Mouse (Mus musculus): ENCODE data around the gene Rtbdn. TPM values are rescaled to one million over a fixed set of nuclear protein-coding genes. Genes with fewer than 3 reads are reported as not detected.
A peak's percentile ranks its signal among the peaks of the same experiment; 100 is the strongest.
"Not testable (repeated sequence)": the region's sequence is repeated elsewhere in the genome, so short reads cannot be mapped to it uniquely, and the experiment has no call there.

The Rtbdn gene
- 0.20 and 0.31 TPM in 2 replicates for polyA plus RNA-seq (2016; fragmentation: Nextera tagmentation; extraction: Ambion mirVana)

GRCm38 (mm10) chr8:84946528-84947240 is at the start of gene Rtbdn:
Rtbdn (plus strand) TSS chr8:84946991.
- no peak for ATAC-seq (ENCODE audit: insufficient number of reproducible peaks, low FRiP score)
- Histone ChIP-seq H3K9me3 (replicated peaks) (no peaks in the 10 kb centered on the region), H3K4me1 (replicated peaks) (peaks cover 13% of the 10 kb centered on the region), H3K4me3 (peak within 1 kb of the TSS; percentile 43), H3K27ac (ENCODE audit: poor library complexity, severe bottlenecking) (no peak within 1 kb of the TSS), H3K4me2 (peak within 1 kb of the TSS; percentile 68), H3K9ac (no peak within 1 kb of the TSS), H3K27me3 (replicated peaks) (peaks cover 91% of the 10 kb centered on the region), H3K36me3 (no peaks in the 10 kb centered on the region)
- whole genome bisulfite sequencing, result 14% methylated on average over 17 of the region's 17 CpGs

GRCm38 (mm10) chr8:84901071-84901470 is 45.7 kb upstream of the Rtbdn start:
- peaks cover 24% of the 10 kb centered on the region for H3K27me3 ChIP-seq (replicated peaks)
- peak overlapping the region; percentile 63 for H3K27ac ChIP-seq (ENCODE audit: poor library complexity, severe bottlenecking)
- H3K4me3 ChIP-seq, result peak overlapping the region; percentile 2; the same call in 1 of the 2 replicates
- no peaks in the 10 kb centered on the region for H3K36me3 ChIP-seq
- WGBS, result 21% methylated on average over 4 of the region's 4 CpGs
- peak overlapping the region; percentile 43 for H3K4me2 ChIP-seq
- peak; percentile 51; the same call in 1 of the 2 replicates for ATAC-seq (ENCODE audit: insufficient number of reproducible peaks, low FRiP score)
- H3K4me1 ChIP-seq (replicated peaks), result peaks cover 7% of the 10 kb centered on the region; the same call in 1 of the 2 replicates
- H3K9me3 ChIP-seq (replicated peaks), result no peaks in the 10 kb centered on the region
- H3K9ac ChIP-seq, result no peak overlapping the region

GRCm38 (mm10) chr8:84901752-84902151 is 45.0 kb upstream of the Rtbdn start, which contains the start of gene Klf1:
Klf1 (plus strand) TSS chr8:84901928.
- H3K4me3 ChIP-seq, result peak within 1 kb of the TSS; percentile 66
- no peaks in the 10 kb centered on the region for H3K36me3 ChIP-seq
- WGBS, result 39% methylated on average over 3 of the region's 3 CpGs
- peak; percentile 66 for ATAC-seq (ENCODE audit: insufficient number of reproducible peaks, low FRiP score)
- peak within 1 kb of the TSS; percentile 63 for H3K27ac ChIP-seq (ENCODE audit: poor library complexity, severe bottlenecking)
- H3K4me2 ChIP-seq, result peak within 1 kb of the TSS; percentile 97
- H3K9me3 ChIP-seq (replicated peaks), result no peaks in the 10 kb centered on the region
- H3K27me3 ChIP-seq (replicated peaks), result peaks cover 24% of the 10 kb centered on the region
- peaks cover 7% of the 10 kb centered on the region; the same call in 1 of the 2 replicates for H3K4me1 ChIP-seq (replicated peaks)
- H3K9ac ChIP-seq, result peak within 1 kb of the TSS; percentile 78

- ATAC-seq (ENCODE audit: insufficient number of reproducible peaks, low FRiP score), result no peak
- H3K36me3 ChIP-seq, result no peaks in the 10 kb centered on the region
- peak overlapping the region; percentile 78 for H3K9ac ChIP-seq
- peak overlapping the region; percentile 97 for H3K4me2 ChIP-seq
- H3K9me3 ChIP-seq (replicated peaks), result no peaks in the 10 kb centered on the region
- 3% methylated on average over 24 of the region's 24 CpGs for WGBS
- H3K27ac ChIP-seq (ENCODE audit: poor library complexity, severe bottlenecking), result 0 out of 2 replicates have a peak overlapping the region, but pooled peaks have one; percentile 30
- peaks cover 24% of the 10 kb centered on the region for H3K27me3 ChIP-seq (replicated peaks)
- peak overlapping the region; percentile 66 for H3K4me3 ChIP-seq
- H3K4me1 ChIP-seq (replicated peaks), result peaks cover 7% of the 10 kb centered on the region; the same call in 1 of the 2 replicates
Measured at GRCm38 (mm10) chr8:84902367-84902919, 44.3 kb upstream of the Rtbdn start.

GRCm38 (mm10) chr8:84902920-84903661 is 43.7 kb upstream of the Rtbdn start:
- under 1% methylated on average over 68 of the region's 68 CpGs for WGBS
- H3K9me3 ChIP-seq (replicated peaks), result no peaks in the 10 kb centered on the region
- H3K27ac ChIP-seq (ENCODE audit: poor library complexity, severe bottlenecking), result 0 out of 2 replicates have a peak overlapping the region, but pooled peaks have one; percentile 30
- ATAC-seq (ENCODE audit: insufficient number of reproducible peaks, low FRiP score), result peak; percentile 90
- no peaks in the 10 kb centered on the region for H3K36me3 ChIP-seq
- peak overlapping the region; percentile 66 for H3K4me3 ChIP-seq
- peak overlapping the region; percentile 78 for H3K9ac ChIP-seq
- peak overlapping the region; percentile 97 for H3K4me2 ChIP-seq
- peaks cover 24% of the 10 kb centered on the region for H3K27me3 ChIP-seq (replicated peaks)
- H3K4me1 ChIP-seq (replicated peaks), result peaks cover 7% of the 10 kb centered on the region; the same call in 1 of the 2 replicates

- 83% methylated on average over 7 of the region's 7 CpGs for WGBS
- H3K27ac ChIP-seq (ENCODE audit: poor library complexity, severe bottlenecking), result no peak overlapping the region
- H3K36me3 ChIP-seq, result no peaks in the 10 kb centered on the region
- no peak overlapping the region for H3K9ac ChIP-seq
- peaks cover 13% of the 10 kb centered on the region for H3K4me1 ChIP-seq (replicated peaks)
- ATAC-seq (ENCODE audit: insufficient number of reproducible peaks, low FRiP score), result no peak
- no peaks in the 10 kb centered on the region for H3K9me3 ChIP-seq (replicated peaks)
- no peak overlapping the region for H3K4me3 ChIP-seq
- H3K27me3 ChIP-seq (replicated peaks), result peaks cover 29% of the 10 kb centered on the region
- no peak overlapping the region for H3K4me2 ChIP-seq
Measured at GRCm38 (mm10) chr8:84904351-84904750, 42.4 kb upstream of the Rtbdn start.

GRCm38 (mm10) chr8:84907037-84907436 is 39.8 kb upstream of the Rtbdn start:
- no peak overlapping the region for H3K4me3 ChIP-seq
- H3K9me3 ChIP-seq (replicated peaks), result no peaks in the 10 kb centered on the region
- H3K9ac ChIP-seq, result no peak overlapping the region
- WGBS, result 89% methylated on average over 9 of the region's 9 CpGs
- peaks cover 13% of the 10 kb centered on the region for H3K4me1 ChIP-seq (replicated peaks)
- no peak for ATAC-seq (ENCODE audit: insufficient number of reproducible peaks, low FRiP score)
- no peak overlapping the region for H3K27ac ChIP-seq (ENCODE audit: poor library complexity, severe bottlenecking)
- H3K36me3 ChIP-seq, result no peaks in the 10 kb centered on the region
- H3K4me2 ChIP-seq, result no peak overlapping the region
- peaks cover 39% of the 10 kb centered on the region for H3K27me3 ChIP-seq (replicated peaks)

- no peak overlapping the region for H3K4me2 ChIP-seq
- H3K36me3 ChIP-seq, result no peaks in the 10 kb centered on the region
- H3K4me1 ChIP-seq (replicated peaks), result peaks cover 14% of the 10 kb centered on the region
- ATAC-seq (ENCODE audit: insufficient number of reproducible peaks, low FRiP score), result no peak
- H3K27me3 ChIP-seq (replicated peaks), result peaks cover 41% of the 10 kb centered on the region
- no peaks in the 10 kb centered on the region for H3K9me3 ChIP-seq (replicated peaks)
- WGBS, result 79% methylated on average over 8 of the region's 8 CpGs
- no peak overlapping the region for H3K9ac ChIP-seq
- H3K27ac ChIP-seq (ENCODE audit: poor library complexity, severe bottlenecking), result no peak overlapping the region
- H3K4me3 ChIP-seq, result no peak overlapping the region
Measured at GRCm38 (mm10) chr8:84907493-84907892, 39.3 kb upstream of the Rtbdn start.

- peak overlapping the region; percentile 62 for H3K4me3 ChIP-seq
- not testable (repeated sequence) for H3K36me3 ChIP-seq; H3K27ac ChIP-seq (ENCODE audit: poor library complexity, severe bottlenecking); ATAC-seq (ENCODE audit: insufficient number of reproducible peaks, low FRiP score); H3K9me3 ChIP-seq (replicated peaks); H3K9ac ChIP-seq
- H3K4me1 ChIP-seq (replicated peaks), result peaks cover 17% of the 10 kb centered on the region
- peak overlapping the region; percentile 92 for H3K4me2 ChIP-seq
- WGBS, result 25% methylated on average over 7 of the region's 7 CpGs
- H3K27me3 ChIP-seq (replicated peaks), result peaks cover 46% of the 10 kb centered on the region
Measured at GRCm38 (mm10) chr8:84907979-84908378, 38.8 kb upstream of the Rtbdn start.

- Histone ChIP-seq H3K4me3 (peak within 1 kb of the TSS; percentile 62), H3K27ac (ENCODE audit: poor library complexity, severe bottlenecking) (no peak within 1 kb of the TSS), H3K4me2 (peak within 1 kb of the TSS; percentile 92), H3K9me3 (replicated peaks) (no peaks in the 10 kb centered on the region), H3K36me3 (no peaks in the 10 kb centered on the region), H3K4me1 (replicated peaks) (peaks cover 18% of the 10 kb centered on the region), H3K9ac (peak within 1 kb of the TSS; percentile 80), H3K27me3 (replicated peaks) (peaks cover 52% of the 10 kb centered on the region)
- whole genome bisulfite sequencing, result under 1% methylated on average over 45 of the region's 45 CpGs
- ATAC-seq (ENCODE audit: insufficient number of reproducible peaks, low FRiP score), result peak; percentile 95
Measured at GRCm38 (mm10) chr8:84908421-84909161, 38.2 kb upstream of the Rtbdn start, which contains the start of gene Dnase2a. Dnase2a (plus strand) TSS chr8:84908560.

Measured in heart, embryonic 12.5 days (tissue).